Comparison of ENCODE assay signal across 23 mouse cellular contexts in the genomic region with DNA sequence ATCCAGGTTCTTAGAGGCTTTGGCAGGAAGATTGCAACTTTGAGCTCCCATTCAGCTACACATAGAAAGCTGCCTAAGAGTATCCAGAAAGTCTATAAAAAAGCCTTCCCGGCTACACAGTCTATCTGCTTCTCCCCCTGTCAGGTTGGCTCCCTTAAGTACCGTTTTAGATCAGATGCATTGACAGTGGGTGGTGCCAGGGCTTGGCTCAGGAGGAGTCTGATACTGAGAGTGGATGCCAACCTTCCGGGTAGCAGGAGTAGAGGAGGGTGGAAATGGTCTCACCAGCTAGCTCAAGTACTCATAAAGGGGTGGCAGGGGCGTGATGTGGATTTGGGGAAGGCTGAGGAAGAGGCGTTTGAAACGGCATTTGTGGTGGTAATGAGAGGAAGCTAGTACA. TPM values are rescaled to one million over a fixed set of nuclear protein-coding genes. Genes with fewer than 3 reads are reported as not detected.
A peak's percentile ranks its signal among the peaks of the same experiment; 100 is the strongest.
DNase-seq lines count a peak whose midpoint lies in the region; ATAC-seq lines count a peak whose summit lies in the region.
"Had no signal": no experiment of that assay in that cellular context is flagged by ENCODE, and none has a peak within 500 bp of the region (broad histone marks: within the 10 kb centered on the region; RNA-seq: fewer than 3 reads in every experiment).

No protein-coding gene starts in this region.

- 0 out of 2 replicates have a peak, but pooled peaks cover 7% of the 10 kb centered on the region for H3K27me3 ChIP-seq in forebrain, embryonic 14.5 days (replicated peaks; ENCODE audit: control insufficient read depth, insufficient read depth, low read length)
- H3K27me3 ChIP-seq: hindbrain, embryonic 15.5 days; Patski had no signal

- H3K9ac ChIP-seq in forebrain, embryonic 14.5 days (ENCODE audit: low read length): no peak overlapping the region
- H3K9ac ChIP-seq: embryonic facial prominence, embryonic 15.5 days; heart, embryonic 13.5 days; hindbrain, embryonic 15.5 days; kidney, embryonic 15.5 days had no signal

- DNase-seq in cerebellum, postnatal 14 days: peak; percentile 58 to 69
- no peak for DNase-seq in cerebellum, adult 18-20 months
- no peak for DNase-seq in frontal cortex, adult 2 months (ENCODE audit: extremely low spot score in 1 of 2, low spot score in 1 of 2)
- peak; percentile 41 for DNase-seq in forebrain, embryonic 14.5 days (ENCODE audit: low spot score)
- peak; percentile 43 for DNase-seq in telencephalon, adult 2 months (ENCODE audit: low read depth, low spot score)
- no peak for DNase-seq in gastrocnemius, postnatal 4 days (ENCODE audit: low spot score in 2 of 2)
- DNase-seq: adrenal gland, postnatal 14 days; cerebellum, adult 11 months; embryo, embryonic 11 days; gastrocnemius, postnatal 14 days; heart, postnatal 36 days; kidney, adult 2 months had no signal

- peak; percentile 21 for ATAC-seq in frontal cortex, adult (ENCODE audit: low TSS enrichment)
- no peak for ATAC-seq in forebrain, embryonic 14.5 days
- ATAC-seq: activated CD4-positive, CD25-positive, alpha-beta regulatory T cell, adult 4 months; intestine, embryonic 16.5 days; Patski had no signal

- WGBS in forebrain, embryonic 14.5 days: 74% methylated on average over 6 of the region's 6 CpGs

- no peak overlapping the region for H3K4me2 ChIP-seq in forebrain, embryonic 14.5 days (ENCODE audit: low read length)
- H3K4me2 ChIP-seq: embryonic facial prominence, embryonic 15.5 days; heart, embryonic 13.5 days; hindbrain, embryonic 15.5 days; kidney, embryonic 15.5 days had no signal

- H3K9me3 ChIP-seq in forebrain, embryonic 14.5 days (replicated peaks; ENCODE audit: control insufficient read depth, low read length): no peaks in the 10 kb centered on the region
- H3K9me3 ChIP-seq: embryonic facial prominence, embryonic 15.5 days; heart, embryonic 13.5 days; hindbrain, embryonic 15.5 days; kidney, embryonic 15.5 days had no signal

- H3K4me1 ChIP-seq in forebrain, embryonic 14.5 days (ENCODE audit: control insufficient read depth, insufficient read depth, low read length): no peaks in the 10 kb centered on the region

- peaks cover 11% of the 10 kb centered on the region; the same call in 1 of the 2 replicates for H3K36me3 ChIP-seq in forebrain, embryonic 14.5 days (ENCODE audit: control insufficient read depth, insufficient read depth, low read length)

- H3K4me3 ChIP-seq in forebrain, embryonic 14.5 days (ENCODE audit: low read depth, low read length): no peak overlapping the region
- H3K4me3 ChIP-seq: embryonic facial prominence, embryonic 15.5 days; erythroblast, embryonic 14.5 days; heart, embryonic 13.5 days; hindbrain, embryonic 15.5 days; kidney, embryonic 15.5 days had no signal

- H3K27ac ChIP-seq in forebrain, embryonic 14.5 days (ENCODE audit: low read depth, low read length): no peak overlapping the region
- H3K27ac ChIP-seq: embryonic facial prominence, embryonic 15.5 days; heart, embryonic 13.5 days; hindbrain, embryonic 15.5 days; kidney, embryonic 15.5 days had no signal

RNA-seq across cellular contexts. Expression of gene Syt2, which starts 7.0 kb away (rescaled TPM):
- 5.5 and 8.9 TPM in 2 replicates for polyA plus RNA-seq in frontal cortex, adult 2 months (2012; rRNA removed)
- polyA plus RNA-seq in forebrain, embryonic 14.5 days (2014; fragmentation: Nextera tagmentation; extraction: Ambion mirVana): 0.94 and 1.2 TPM in 2 replicates
- under 1 TPM in 1 of 2 experiments, not detected in 1; 0.08 TPM for total RNA-seq in gastrocnemius, postnatal 4 days (2021)
- total RNA-seq: CH12.LX; gastrocnemius, adult 18-20 months; heart, postnatal 36 days had no signal

Comparison
In these comparisons a context has a peak if more than half of its experiments do, and no peak if none do; other contexts are left out.
1. DNase-seq: peak in cerebellum, postnatal 14 days (2 of 2), forebrain, embryonic 14.5 days (single experiment) and telencephalon, adult 2 months (single experiment); none in cerebellum, adult 18-20 months (0 of 2), frontal cortex, adult 2 months (0 of 2) and gastrocnemius, postnatal 4 days (0 of 2).